Comparison of ENCODE assay signal across 25 mouse cellular contexts in genomic region chr3:84618627-84619026, GRCm38 (mm10). TPM values are rescaled to one million over a fixed set of nuclear protein-coding genes. Genes with fewer than 3 reads are reported as not detected.
DNase-seq lines count a peak whose midpoint lies in the region; ATAC-seq and TF ChIP-seq lines count a peak whose summit lies in the region.
"Had no signal": no experiment of that assay in that cellular context is flagged by ENCODE, and none has a peak within 500 bp of the region (broad histone marks: within the 10 kb centered on the region; RNA-seq: fewer than 3 reads in every experiment).

No protein-coding gene starts in this region.

- H3K27ac ChIP-seq in kidney, postnatal 0 days: no peak overlapping the region
- H3K27ac ChIP-seq in kidney, embryonic 16.5 days (ENCODE audit: low read length): no peak overlapping the region
- H3K27ac ChIP-seq in stomach, postnatal 0 days (replicated peaks): peak overlapping the region; percentile 49; the same call in 1 of the 2 replicates
- H3K27ac ChIP-seq: embryonic facial prominence, embryonic 10.5 days; embryonic facial prominence, embryonic 13.5 days; forebrain, embryonic 12.5 days; forebrain, embryonic 15.5 days; heart, adult 2 months; heart, embryonic 10.5 days; heart, embryonic 13.5 days; hindbrain, embryonic 12.5 days had no signal

- H3K4me3 ChIP-seq in kidney, postnatal 0 days (replicated peaks; ENCODE audit: low read depth, low read length): no peak overlapping the region
- no peak overlapping the region for H3K4me3 ChIP-seq in kidney, embryonic 16.5 days (ENCODE audit: low read length)
- no peak overlapping the region for H3K4me3 ChIP-seq in stomach, postnatal 0 days (ENCODE audit: low read depth, low read length)
- H3K4me3 ChIP-seq: embryonic facial prominence, embryonic 10.5 days; embryonic facial prominence, embryonic 13.5 days; erythroblast, embryonic 14.5 days; forebrain, embryonic 12.5 days; forebrain, embryonic 15.5 days; heart, adult 2 months; heart, embryonic 10.5 days; heart, embryonic 13.5 days; hindbrain, embryonic 12.5 days had no signal

- H3K36me3 ChIP-seq in kidney, postnatal 0 days (ENCODE audit: insufficient read depth, low read length): no peaks in the 10 kb centered on the region
- H3K36me3 ChIP-seq in kidney, embryonic 16.5 days (ENCODE audit: insufficient read depth, low read length): no peaks in the 10 kb centered on the region
- H3K36me3 ChIP-seq in stomach, postnatal 0 days (ENCODE audit: control insufficient read depth, insufficient read depth, low read length): no peaks in the 10 kb centered on the region
- H3K36me3 ChIP-seq: embryonic facial prominence, embryonic 10.5 days; embryonic facial prominence, embryonic 13.5 days; forebrain, embryonic 12.5 days; forebrain, embryonic 15.5 days; heart, embryonic 10.5 days; heart, embryonic 13.5 days; hindbrain, embryonic 12.5 days had no signal

- DNase-seq in kidney, postnatal 0 days (ENCODE audit: low spot score): no peak
- peak; percentile 74 for DNase-seq in MEL-GATA-1-ER (ENCODE audit: extremely low read depth, low read depth)
- DNase-seq in stomach, postnatal 0 days (ENCODE audit: low spot score): no peak
- no peak for DNase-seq in kidney, postnatal 36 days
- DNase-seq in MN1 (ENCODE audit: low spot score): no peak
- DNase-seq: adrenal gland, postnatal 10 days; adrenal gland, postnatal 36 days; cerebellum, adult 18-20 months; cerebellum, adult 9-10 months; cerebellum, postnatal 36 days; embryo, embryonic 11 days; gastrocnemius, postnatal 25 days; heart, adult 2 months had no signal

- H3K9ac ChIP-seq in kidney, postnatal 0 days (ENCODE audit: low read depth, low read length): no peak overlapping the region
- H3K9ac ChIP-seq in kidney, embryonic 16.5 days (replicated peaks; ENCODE audit: low read length): no peak overlapping the region
- H3K9ac ChIP-seq in stomach, postnatal 0 days (ENCODE audit: low read length): no peak overlapping the region
- H3K9ac ChIP-seq: embryonic facial prominence, embryonic 13.5 days; forebrain, embryonic 12.5 days; forebrain, embryonic 15.5 days; heart, embryonic 13.5 days; hindbrain, embryonic 12.5 days had no signal

- 0 out of 2 replicates have a peak, but pooled peaks have one; percentile 5 for TF ChIP-seq CTCF in kidney, postnatal 0 days (IDR thresholded peaks at IDR 0.05; ENCODE audit: low read depth)
- 0 out of 2 replicates have a peak, but pooled peaks have one; percentile 16 for TF ChIP-seq CTCF in stomach, postnatal 0 days (IDR thresholded peaks at IDR 0.05; ENCODE audit: low read depth)

- H3K9me3 ChIP-seq in kidney, postnatal 0 days (replicated peaks; ENCODE audit: low read length): no peaks in the 10 kb centered on the region
- no peaks in the 10 kb centered on the region for H3K9me3 ChIP-seq in kidney, embryonic 16.5 days (ENCODE audit: low read length)
- H3K9me3 ChIP-seq in stomach, postnatal 0 days (ENCODE audit: control insufficient read depth, low read length): no peaks in the 10 kb centered on the region
- H3K9me3 ChIP-seq: embryonic facial prominence, embryonic 10.5 days; embryonic facial prominence, embryonic 13.5 days; forebrain, embryonic 12.5 days; forebrain, embryonic 15.5 days; heart, embryonic 10.5 days; hindbrain, embryonic 12.5 days had no signal

- 86% methylated on average over 2 of the region's 2 CpGs for WGBS in kidney, postnatal 0 days
- 94% methylated on average over 2 of the region's 2 CpGs for WGBS in kidney, embryonic 16.5 days
- WGBS in stomach, postnatal 0 days: 90% methylated on average over 2 of the region's 2 CpGs

- no peak for TF ChIP-seq EP300 in stomach, postnatal 0 days (optimal IDR thresholded peaks at IDR 0.05)

- no peak overlapping the region for H3K4me2 ChIP-seq in kidney, postnatal 0 days (ENCODE audit: low read length)
- H3K4me2 ChIP-seq in kidney, embryonic 16.5 days (replicated peaks; ENCODE audit: low read depth, low read length): no peak overlapping the region
- H3K4me2 ChIP-seq in stomach, postnatal 0 days (replicated peaks; ENCODE audit: low read depth): no peak overlapping the region
- H3K4me2 ChIP-seq: embryonic facial prominence, embryonic 13.5 days; forebrain, embryonic 12.5 days; forebrain, embryonic 15.5 days; heart, embryonic 13.5 days; hindbrain, embryonic 12.5 days had no signal

- ATAC-seq in kidney, postnatal 0 days (replicated peaks; ENCODE audit: low FRiP score, low read depth): no peak
- ATAC-seq in kidney, embryonic 16.5 days (ENCODE audit: low FRiP score, low TSS enrichment): no peak
- ATAC-seq in stomach, postnatal 0 days (ENCODE audit: low FRiP score, low TSS enrichment): no peak
- ATAC-seq: forebrain, embryonic 15.5 days; hindbrain, embryonic 16.5 days; intestine, embryonic 16.5 days had no signal

- no peaks in the 10 kb centered on the region for H3K4me1 ChIP-seq in kidney, postnatal 0 days (replicated peaks; ENCODE audit: insufficient read depth, low read length)
- no peaks in the 10 kb centered on the region for H3K4me1 ChIP-seq in kidney, embryonic 16.5 days (ENCODE audit: insufficient read depth, low read length)
- no peaks in the 10 kb centered on the region for H3K4me1 ChIP-seq in stomach, postnatal 0 days (replicated peaks; ENCODE audit: control insufficient read depth, insufficient read depth)
- H3K4me1 ChIP-seq: embryonic facial prominence, embryonic 10.5 days; embryonic facial prominence, embryonic 13.5 days; forebrain, embryonic 12.5 days; forebrain, embryonic 15.5 days; heart, embryonic 10.5 days; heart, embryonic 13.5 days; hindbrain, embryonic 12.5 days had no signal

- H3K27me3 ChIP-seq in kidney, postnatal 0 days (ENCODE audit: insufficient read depth, low read length): no peaks in the 10 kb centered on the region
- H3K27me3 ChIP-seq in kidney, embryonic 16.5 days (ENCODE audit: insufficient read depth, low read length): no peaks in the 10 kb centered on the region
- H3K27me3 ChIP-seq in stomach, postnatal 0 days (ENCODE audit: control insufficient read depth, insufficient read depth, low read length): no peaks in the 10 kb centered on the region
- H3K27me3 ChIP-seq: embryonic facial prominence, embryonic 13.5 days; forebrain, embryonic 12.5 days; forebrain, embryonic 15.5 days; heart, embryonic 13.5 days; hindbrain, embryonic 12.5 days had no signal

RNA-seq across cellular contexts. Expression of gene Tigd4, which starts 25.3 kb away (rescaled TPM):
- polyA plus RNA-seq in kidney, postnatal 0 days (2015; fragmentation: Nextera tagmentation; extraction: Ambion mirVana): 0.04 and 0.05 TPM in 2 replicates
- polyA plus RNA-seq in kidney, embryonic 16.5 days (2015; fragmentation: Nextera tagmentation; extraction: Ambion mirVana): 0.09 TPM in 1 of 2 replicates, not detected in the other
- 0.15 and 0.21 TPM in 2 replicates for polyA plus RNA-seq in stomach, postnatal 0 days (2015; fragmentation: Nextera tagmentation; extraction: Ambion mirVana)
- polyA plus RNA-seq: erythroblast, embryonic 14.5 days; forebrain, embryonic 12.5 days; gonadal fat pad, adult 2 months; heart, adult 2 months; heart, embryonic 10.5 days; hindbrain, embryonic 12.5 days; intestine, embryonic 16.5 days had no signal

RNA-seq across cellular contexts. Expression of gene Arfip1, which starts 36.2 kb away (rescaled TPM):
- polyA plus RNA-seq in kidney, postnatal 0 days (2015; fragmentation: Nextera tagmentation; extraction: Ambion mirVana): 62.7 and 65.2 TPM in 2 replicates
- 51.5 and 52.6 TPM in 2 replicates for polyA plus RNA-seq in kidney, embryonic 16.5 days (2015; fragmentation: Nextera tagmentation; extraction: Ambion mirVana)
- polyA plus RNA-seq in stomach, postnatal 0 days (2015; fragmentation: Nextera tagmentation; extraction: Ambion mirVana): 55.8 and 60.9 TPM in 2 replicates

RNA-seq across cellular contexts. Expression of gene Tmem154, which starts 47.4 kb away (rescaled TPM):
- 0.94 and 1.1 TPM in 2 replicates for polyA plus RNA-seq in kidney, postnatal 0 days (2015; fragmentation: Nextera tagmentation; extraction: Ambion mirVana)
- polyA plus RNA-seq in kidney, embryonic 16.5 days (2015; fragmentation: Nextera tagmentation; extraction: Ambion mirVana): 0.82 and 0.89 TPM in 2 replicates
- 20.9 and 24.7 TPM in 2 replicates for polyA plus RNA-seq in stomach, postnatal 0 days (2015; fragmentation: Nextera tagmentation; extraction: Ambion mirVana)

Comparison
In these comparisons a context has a peak if more than half of its experiments do, and no peak if none do; other contexts are left out.
1. RNA of gene Tmem154, which starts 47.4 kb away (polyA plus RNA-seq): 20.9 to 24.7 TPM in stomach, postnatal 0 days; 0.94 to 1.1 TPM in kidney, postnatal 0 days and 0.82 to 0.89 TPM in kidney, embryonic 16.5 days; every median in the first group is over 10 times any median in the second.